Mouse (Mus musculus) liver, adult 2 months (tissue): ENCODE results near the gene Dhx37.

Experiments used
- CTCF ChIP-seq: fragments of 200-500 bp; IDR thresholded peaks from 2 replicates; pipeline ENCODE4 v1.5.1; 2011; ENCODE audit warnings: low read depth, low read length, control low read depth
- POLR2A ChIP-seq: fragments of 200-500 bp; IDR thresholded peaks from 2 replicates; pipeline ENCODE4 v1.6.1; 2011; ENCODE audit warnings: low read length, control low read depth; ENCODE audit not compliant: insufficient read depth; ENCODE audit errors: extremely low read depth

DNA sequence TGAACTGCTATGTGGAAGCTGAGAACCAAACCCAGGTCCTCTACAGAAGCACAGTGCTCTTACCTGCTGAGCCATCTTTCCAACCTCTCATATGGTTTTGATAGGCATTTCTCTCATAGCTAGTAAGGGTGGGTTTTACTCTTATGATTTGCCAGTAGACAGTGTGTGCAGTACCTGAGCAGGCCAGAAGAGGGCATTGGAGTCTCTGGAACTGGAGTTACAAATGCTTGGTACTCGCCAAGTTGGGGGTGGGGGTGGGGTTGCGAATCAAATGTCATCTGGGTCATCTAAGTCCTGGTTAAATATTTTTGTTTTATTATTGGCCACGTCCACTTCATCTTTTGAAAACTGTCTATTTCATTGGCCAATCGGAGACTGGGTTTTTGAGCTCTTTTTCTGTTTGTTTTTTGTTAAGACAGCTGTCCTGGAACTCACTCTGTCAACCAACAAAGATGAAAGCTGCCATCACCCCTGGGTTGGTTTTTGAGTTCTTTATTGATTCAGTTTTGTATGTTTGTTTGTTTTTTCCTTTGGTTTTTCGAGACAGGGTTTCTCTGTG, 21.9 kb downstream of the Dhx37 start:
- TF ChIP-seq CTCF (peak; percentile 63), POLR2A (no peak)
